Mouse (Mus musculus) ES-Bruce4 (cell line): ENCODE measurements around the gene Scaper. TPM values are rescaled to one million over a fixed set of nuclear protein-coding genes. Genes with fewer than 3 reads are reported as not detected.
A peak's percentile ranks its signal among the peaks of the same experiment; 100 is the strongest.

Experiments used
- H3K27ac ChIP-seq: 2 replicates; pipeline ENCODE4 v1.5.1; 2012; ENCODE audit warnings: low read length, inconsistent platforms; ENCODE audit not compliant: insufficient read depth
- H3K27me3 ChIP-seq: 2 replicates; pipeline ENCODE4 v1.6.1; 2012; ENCODE audit warnings: mild to moderate bottlenecking, low read length, inconsistent platforms; ENCODE audit not compliant: control insufficient read depth, poor library complexity, insufficient read depth, severe bottlenecking
- H3K36me3 ChIP-seq: 2 replicates; pipeline ENCODE4 v1.6.1; 2012; ENCODE audit warnings: inconsistent platforms, mild to moderate bottlenecking, low read length, moderate library complexity; ENCODE audit not compliant: control insufficient read depth, poor library complexity, insufficient read depth, severe bottlenecking
- H3K4me1 ChIP-seq: one replicate; pipeline ENCODE4 v1.8.1; 2011; ENCODE audit warnings: low read length; ENCODE audit not compliant: control insufficient read depth, insufficient read depth
- H3K4me3 ChIP-seq: 2 replicates; pipeline ENCODE4 v1.5.1; 2011; ENCODE audit warnings: low read depth, mild to moderate bottlenecking, low read length
- H3K9ac ChIP-seq: 2 replicates; pipeline ENCODE4 v1.6.1; 2012; ENCODE audit warnings: low read depth, mild to moderate bottlenecking, inconsistent platforms; ENCODE audit not compliant: poor library complexity, severe bottlenecking
- H3K9me3 ChIP-seq: replicated peaks from 2 replicates; pipeline ENCODE4 v1.6.1; 2012; ENCODE audit warnings: mild to moderate bottlenecking, low read length, inconsistent platforms; ENCODE audit not compliant: control insufficient read depth, poor library complexity, insufficient read depth, severe bottlenecking
- CTCF ChIP-seq: IDR thresholded peaks from one replicate; pipeline ENCODE4 v1.8.1; 2011; ENCODE audit warnings: low read depth, low read length
- EP300 ChIP-seq: IDR thresholded peaks from 2 replicates; pipeline ENCODE4 v1.6.1; 2011; ENCODE audit warnings: low read depth, low read length; ENCODE audit not compliant: insufficient read depth
- POLR2A ChIP-seq: IDR thresholded peaks from one replicate; pipeline ENCODE4 v1.8.1; 2011; ENCODE audit warnings: low read length; ENCODE audit not compliant: insufficient read depth
- polyA plus RNA-seq: library from polyadenylated mRNA; stranded (reverse); fragments of >200 nt; gene quantifications from 2 replicates; pipeline ENCODE4 v1.2.4, GENCODE M21; 2011; ENCODE audit warnings: low read depth; ENCODE audit not compliant: missing spikeins, insufficient read depth, insufficient read length

Scaper gene
- polyA plus RNA-seq, 1 experiment = 22.7 TPM

DNA sequence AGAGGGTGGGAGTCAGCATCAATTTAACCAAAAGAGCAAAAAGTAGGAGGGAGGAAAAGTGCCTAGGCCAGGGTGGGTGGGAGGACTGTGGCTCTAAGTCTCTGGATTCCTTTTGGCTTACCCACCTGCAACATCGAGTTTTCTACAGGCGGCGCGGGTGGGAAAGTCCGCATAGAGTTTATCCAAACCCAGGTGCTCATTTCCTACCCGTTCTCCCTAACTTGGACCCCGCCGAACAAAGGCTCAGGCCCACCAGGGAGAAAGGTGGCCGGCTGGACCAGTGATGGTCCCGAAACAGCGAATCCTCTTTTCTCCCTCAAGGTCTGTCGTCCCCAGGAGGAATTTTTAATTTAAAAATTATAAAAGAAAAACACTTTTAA is 397.5 kb downstream of the Scaper start:
- Histone ChIP-seq H3K27ac (no peak overlapping the region), H3K27me3 (peaks cover 22% of the 10 kb centered on the region), H3K36me3 (no peaks in the 10 kb centered on the region), H3K9ac (peak overlapping the region; percentile 12; the same call in 1 of the 2 replicates), H3K9me3 (no peaks in the 10 kb centered on the region), H3K4me1 (no peaks in the 10 kb centered on the region), H3K4me3 (peak overlapping the region; percentile 42)
- TF ChIP-seq EP300 (no peak), POLR2A (no peak), CTCF (no peak)

DNA sequence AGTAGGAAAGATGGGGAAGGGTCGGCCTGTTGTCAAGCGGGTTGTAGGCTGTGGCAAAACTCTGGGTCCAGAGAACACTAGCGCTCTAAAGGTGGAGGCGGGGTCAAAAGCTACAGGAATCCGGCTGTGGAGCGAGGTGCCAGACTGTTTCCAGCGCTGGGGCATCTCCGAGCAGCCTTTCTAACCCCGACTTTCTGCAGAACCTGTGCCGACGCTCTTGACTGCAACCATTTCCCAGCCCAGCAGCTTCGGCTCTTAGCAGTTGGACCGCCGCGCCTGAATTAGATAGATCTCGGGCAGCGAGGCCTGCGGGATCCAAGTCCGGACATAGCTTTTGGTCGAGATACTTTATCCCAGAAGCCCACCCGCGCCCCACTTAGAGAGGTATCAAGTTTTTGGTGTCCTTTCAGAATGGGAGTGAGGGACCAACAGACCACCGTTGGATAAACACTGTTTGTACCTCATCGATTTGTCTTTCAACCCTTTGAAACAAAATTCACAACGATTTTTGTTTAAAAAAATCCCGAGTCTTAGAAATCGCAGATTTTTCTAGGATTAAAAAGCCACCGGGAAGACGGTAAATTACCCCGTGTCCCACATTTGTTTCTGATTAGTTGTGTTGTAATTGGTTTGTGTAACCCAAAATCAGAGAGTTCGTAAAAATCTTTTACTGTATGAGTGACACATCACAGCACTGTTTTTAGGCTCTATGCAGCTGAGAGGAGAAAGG is 398.1 kb downstream of the Scaper start:
- peaks cover 22% of the 10 kb centered on the region for H3K27me3 ChIP-seq
- H3K9ac ChIP-seq = no peak overlapping the region
- no peak overlapping the region for H3K27ac ChIP-seq
- no peaks in the 10 kb centered on the region for H3K9me3 ChIP-seq
- no peaks in the 10 kb centered on the region for H3K36me3 ChIP-seq
- peak overlapping the region; percentile 29; the same call in 1 of the 2 replicates for H3K4me3 ChIP-seq
- TF ChIP-seq CTCF (no peak), POLR2A (no peak), EP300 (no peak)
- H3K4me1 ChIP-seq = no peaks in the 10 kb centered on the region

DNA sequence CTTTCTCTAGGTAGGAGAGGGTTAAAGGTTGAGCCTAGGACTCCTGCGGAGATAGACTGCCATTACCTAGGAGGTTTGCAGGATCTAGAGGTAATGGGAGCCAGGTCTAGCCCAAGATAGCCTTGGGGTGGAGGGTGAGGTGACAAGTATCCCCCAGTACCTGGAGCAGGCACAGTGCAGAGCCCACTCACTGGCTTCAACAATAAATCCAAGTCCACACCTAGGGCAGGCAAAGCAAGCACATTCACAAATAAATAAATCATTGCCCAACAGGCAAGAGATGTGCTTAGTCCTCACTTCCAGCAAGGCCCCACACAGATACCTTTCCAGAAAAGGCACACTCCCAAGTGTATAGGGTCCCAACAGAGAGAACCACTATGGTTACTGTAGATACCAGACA is 398.9 kb downstream of the Scaper start:
- Histone ChIP-seq H3K4me3 (no peak overlapping the region), H3K9me3 (no peaks in the 10 kb centered on the region), H3K27ac (no peak overlapping the region), H3K4me1 (no peaks in the 10 kb centered on the region), H3K36me3 (no peaks in the 10 kb centered on the region), H3K27me3 (peaks cover 22% of the 10 kb centered on the region), H3K9ac (no peak overlapping the region)
- TF ChIP-seq CTCF = no peak

DNA sequence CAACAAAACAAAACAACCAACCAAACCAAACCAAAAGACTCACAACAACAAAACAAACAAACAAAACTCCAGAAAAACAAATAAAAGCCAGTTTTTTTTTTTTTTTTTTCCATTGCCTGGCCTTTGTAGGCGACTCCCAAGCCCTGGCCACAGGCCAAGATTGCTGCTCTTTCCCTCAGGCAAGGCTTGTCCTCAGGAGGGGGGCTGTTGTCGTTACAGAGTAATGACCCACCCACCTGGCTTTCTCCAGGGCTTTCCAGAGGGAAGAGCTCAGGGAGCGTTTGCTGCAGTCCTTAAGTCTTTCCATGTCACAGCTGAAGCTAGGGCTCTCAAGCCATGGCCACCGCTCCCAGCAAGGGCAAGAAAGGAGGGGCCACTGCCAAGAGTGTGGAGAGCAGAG is 399.5 kb downstream of the Scaper start, which contains the start of gene Isl2:
Gene Isl2, plus strand, starts transcription at position 296 of the 400 bp plus-strand sequence.
- Histone ChIP-seq H3K4me1 (no peaks in the 10 kb centered on the region), H3K36me3 (no peaks in the 10 kb centered on the region), H3K9me3 (no peaks in the 10 kb centered on the region), H3K27ac (no peak within 1 kb of the TSS), H3K27me3 (peaks cover 22% of the 10 kb centered on the region), H3K9ac (no peak within 1 kb of the TSS), H3K4me3 (peak within 1 kb of the TSS; percentile 29; the same call in 1 of the 2 replicates)
- no peak for TF ChIP-seq POLR2A
- no peak for TF ChIP-seq EP300
- TF ChIP-seq CTCF = no peak

DNA sequence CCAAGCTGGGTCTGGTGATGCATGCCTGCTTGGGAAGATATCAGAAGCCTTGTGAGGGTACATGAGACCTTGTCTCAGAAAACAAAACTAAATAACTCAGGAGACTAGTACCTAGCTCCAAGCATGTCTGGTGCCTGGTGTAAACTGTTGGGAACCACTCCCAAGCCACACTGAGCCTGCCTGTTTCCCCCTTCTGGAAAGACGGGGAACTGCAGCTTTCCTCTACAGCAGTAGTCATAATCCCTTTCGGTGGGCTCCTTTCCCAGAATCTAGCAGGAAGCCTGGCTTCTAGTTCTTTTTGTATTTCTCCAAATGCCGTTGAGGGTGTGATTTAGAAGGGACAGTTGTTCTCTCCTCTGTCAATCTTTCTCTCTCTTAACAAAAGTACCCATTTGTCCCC is 402.0 kb downstream of the Scaper start:
- Histone ChIP-seq H3K4me3 (no peak overlapping the region), H3K4me1 (no peaks in the 10 kb centered on the region), H3K36me3 (no peaks in the 10 kb centered on the region), H3K27me3 (peaks cover 9% of the 10 kb centered on the region; the same call in 1 of the 2 replicates), H3K9ac (no peak overlapping the region), H3K9me3 (no peaks in the 10 kb centered on the region), H3K27ac (no peak overlapping the region)
- TF ChIP-seq POLR2A (no peak), EP300 (no peak), CTCF (peak; percentile 59)

DNA sequence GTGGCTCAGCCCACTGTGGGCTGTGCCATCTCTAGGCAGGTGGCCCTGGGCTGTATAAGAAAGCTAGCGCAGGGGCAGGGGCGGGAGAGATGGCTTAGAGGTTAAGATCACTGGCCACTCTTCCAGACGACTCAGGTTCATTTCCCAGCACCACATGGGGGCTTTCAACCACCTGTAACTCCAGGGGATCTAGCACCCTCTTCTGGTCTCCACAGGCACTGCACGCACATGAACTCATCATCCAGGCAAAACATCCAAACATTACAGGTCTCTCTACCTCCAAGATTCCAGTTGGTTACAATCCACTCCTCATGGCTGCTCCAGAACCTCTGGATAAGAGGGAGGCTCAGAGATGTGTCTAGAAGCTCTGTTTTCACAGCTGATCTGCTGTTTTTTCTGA is 412.2 kb downstream of the Scaper start:
- Histone ChIP-seq H3K27ac (no peak overlapping the region), H3K36me3 (no peaks in the 10 kb centered on the region), H3K9ac (no peak overlapping the region), H3K9me3 (no peaks in the 10 kb centered on the region), H3K4me3 (no peak overlapping the region), H3K27me3 (no peaks in the 10 kb centered on the region; the same call in 1 of the 2 replicates), H3K4me1 (no peaks in the 10 kb centered on the region)
- TF ChIP-seq EP300 (no peak), CTCF (peak; percentile 91)
